Mouse (Mus musculus): Measurements from ENCODE around the gene Pou4f1.

- no peak for TF ChIP-seq POLR2A (IDR thresholded peaks at IDR 0.05; ENCODE audit: extremely low read depth, insufficient read depth, low read length)
- TF ChIP-seq CTCF (IDR thresholded peaks at IDR 0.05; ENCODE audit: extremely low read depth, insufficient read depth, low read length) = no peak
Measured at GRCm38 (mm10) chr14:104479751-104480150, 12.0 kb upstream of the Pou4f1 start.
